Mouse (Mus musculus) neural tube, embryonic 10.5 days (tissue): Measurements from ENCODE around the gene Tomm20.
"Not testable (repeated sequence)": the region's sequence is repeated elsewhere in the genome, so short reads cannot be mapped to it uniquely, and the experiment has no call there.

Experiments used
- DNase-seq: peaks from one replicate; pipeline ENCODE4 v3.0.0-alpha.2; 2017; ENCODE audit warnings: low spot score; ENCODE audit errors: extremely low spot score

Tomm20 gene

GRCm38 (mm10) chr8:126885554-126886485, 59.8 kb downstream of the Tomm20 start:
- DNase-seq, result no peak

GRCm38 (mm10) chr8:126884202-126884926, 61.3 kb downstream of the Tomm20 start:
- DNase-seq, result peak; percentile 32

- no peak for DNase-seq
Measured at GRCm38 (mm10) chr8:126883752-126884151, 61.9 kb downstream of the Tomm20 start.

DNA sequence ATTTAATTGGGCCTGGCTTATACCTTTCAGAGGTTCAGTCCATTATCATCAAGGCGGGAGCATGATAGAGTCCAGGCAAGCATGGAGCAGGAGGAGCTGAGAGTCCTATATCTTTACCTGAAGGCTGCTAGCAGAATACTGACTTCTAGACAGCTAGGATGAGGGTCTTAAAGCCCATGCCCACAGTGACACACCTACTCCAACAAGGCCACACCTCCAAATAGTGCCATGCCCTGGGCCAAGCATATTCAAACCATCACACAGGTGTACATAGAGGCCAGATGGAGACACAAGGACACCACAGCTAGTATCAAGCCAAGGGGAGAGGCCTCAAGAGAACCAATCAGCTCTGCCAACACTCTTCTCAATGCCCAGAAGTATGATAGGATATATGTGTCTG, 63.1 kb downstream of the Tomm20 start:
- not testable (repeated sequence) for DNase-seq

DNA sequence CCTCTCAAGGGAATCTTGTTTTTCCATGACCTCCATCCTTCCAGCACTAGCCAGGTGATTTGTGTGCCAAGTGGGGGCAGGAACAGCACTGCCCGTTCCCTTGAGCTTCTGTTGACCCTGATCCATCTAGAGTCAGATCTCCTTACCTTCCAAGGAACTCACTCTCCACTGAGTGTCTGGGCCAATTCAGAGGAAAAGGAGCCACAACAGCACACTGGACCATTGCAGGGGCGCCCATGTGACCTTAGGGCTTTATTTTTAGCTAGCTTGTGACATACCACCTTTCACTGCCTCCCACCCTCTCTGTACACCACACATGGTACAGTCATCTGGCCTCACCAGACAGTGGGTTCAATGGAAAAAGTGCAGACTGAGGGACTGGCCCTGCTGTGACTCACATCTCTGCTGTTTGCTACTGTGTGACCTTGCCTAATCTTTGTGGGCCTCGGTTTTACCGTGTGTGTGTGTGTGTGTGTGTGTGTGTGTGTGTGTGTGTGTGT, 64.0 kb downstream of the Tomm20 start:
- no peak for DNase-seq
